Mouse (Mus musculus) C2C12 (cell line): ENCODE data around the gene Gm20741. TPM values are rescaled to one million over a fixed set of nuclear protein-coding genes. Genes with fewer than 3 reads are reported as not detected.

Experiments
- H3K27me3 ChIP-seq: one replicate; pipeline ENCODE4 v1.6.1; 2011; ENCODE audit not compliant: control insufficient read depth, insufficient read depth, insufficient read length
- H3K36me3 ChIP-seq: one replicate; pipeline ENCODE4 v1.6.1; 2011; ENCODE audit not compliant: control insufficient read depth, insufficient read depth
- H3K4me3 ChIP-seq: one replicate; pipeline ENCODE4 v1.5.1; 2011; ENCODE audit warnings: mild to moderate bottlenecking, control low read depth; ENCODE audit not compliant: poor library complexity, insufficient read depth, severe bottlenecking
- H3K79me2 ChIP-seq: one replicate; pipeline ENCODE4 v1.6.1; 2011; ENCODE audit not compliant: control insufficient read depth, insufficient read depth
- H3K79me3 ChIP-seq: one replicate; pipeline ENCODE4 v1.6.1; 2011; ENCODE audit warnings: low read depth, control low read depth
- H3ac ChIP-seq: one replicate; pipeline ENCODE3; 2011; ENCODE audit warnings: low read depth; ENCODE audit not compliant: control insufficient read depth, insufficient read length
- CEBPB ChIP-seq: IDR thresholded peaks from one replicate; pipeline ENCODE4 v1.6.1; 2011; ENCODE audit warnings: low read depth, mild to moderate bottlenecking, control low read depth, moderate library complexity
- CTCF ChIP-seq: IDR thresholded peaks from one replicate; pipeline ENCODE4 v1.5.1; 2011; ENCODE audit not compliant: control insufficient read depth, insufficient read depth, insufficient read length
- FOSL1 ChIP-seq: IDR thresholded peaks from one replicate; pipeline ENCODE4 v1.8.0; 2011; ENCODE audit warnings: mild to moderate bottlenecking, low read length; ENCODE audit not compliant: poor library complexity, insufficient read depth, severe bottlenecking
- MAX ChIP-seq: IDR thresholded peaks from one replicate; pipeline ENCODE4 v1.6.1; 2011; ENCODE audit warnings: mild to moderate bottlenecking, control low read depth
- MYOD1 ChIP-seq: IDR thresholded peaks from one replicate; pipeline ENCODE4 v1.6.1; 2011; ENCODE audit warnings: low read depth; ENCODE audit not compliant: control insufficient read depth, insufficient read length
- MYOG ChIP-seq: IDR thresholded peaks from one replicate; pipeline ENCODE4 v1.6.1; 2011; ENCODE audit not compliant: control insufficient read depth, insufficient read length; ENCODE audit errors: extremely low read depth
- USF1 ChIP-seq: IDR thresholded peaks from one replicate; pipeline ENCODE4 v1.6.1; 2011; ENCODE audit warnings: low read depth, mild to moderate bottlenecking, control low read depth, moderate library complexity
- long read RNA-seq, 2 experiments: library from polyadenylated mRNA; unstranded; transcript quantifications; one replicate each; pipeline ENCODE4 v2.0.0; 2019 to 2020
- polyA plus RNA-seq: library from polyadenylated mRNA; unstranded; fragments of >200 nt; fragmentation: generic; extraction: Trizol; gene quantifications from one replicate; pipeline ENCODE4 v1.2.1, GENCODE M21; 2012; ENCODE audit warnings: missing spikeins

The Gm20741 gene
- not detected for polyA plus RNA-seq
- long read RNA-seq, experiment 1: 0 reads
- long read RNA-seq, experiment 2: 0 reads

DNA sequence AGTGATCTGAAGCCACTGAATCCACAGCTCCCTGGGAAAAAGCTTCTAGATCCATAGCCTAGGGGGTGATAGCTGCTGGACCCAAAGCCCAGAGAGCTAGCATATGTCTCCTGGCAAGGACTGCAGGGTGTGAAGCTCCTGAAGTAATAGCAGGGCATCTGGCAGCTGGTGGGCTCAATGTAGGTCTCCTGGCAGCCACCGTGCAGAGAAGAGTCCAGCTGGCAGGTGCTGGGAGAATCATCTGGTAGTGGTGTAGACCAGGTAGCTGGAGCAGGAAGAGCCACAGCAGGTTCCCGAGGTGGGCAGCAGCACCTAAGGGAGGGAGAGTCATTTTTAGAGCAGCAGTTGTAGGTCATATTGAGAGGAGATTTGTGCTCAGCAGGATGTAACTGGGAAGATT lies at the start of gene Gm20741:
Gene Gm20741 (minus strand): TSS at position 394 of the 400 bp plus-strand sequence.
- H3ac ChIP-seq: no peak within 1 kb of the TSS
- H3K36me3 ChIP-seq: no peaks in the 10 kb centered on the region
- no peaks in the 10 kb centered on the region for H3K27me3 ChIP-seq
- no peaks in the 10 kb centered on the region for H3K79me3 ChIP-seq
- no peaks in the 10 kb centered on the region for H3K79me2 ChIP-seq
- TF ChIP-seq CTCF (no peak), MYOG (no peak), MYOD1 (no peak), FOSL1 (no peak), MAX (no peak), CEBPB (no peak), USF1 (no peak)
- no peak within 1 kb of the TSS for H3K4me3 ChIP-seq

DNA sequence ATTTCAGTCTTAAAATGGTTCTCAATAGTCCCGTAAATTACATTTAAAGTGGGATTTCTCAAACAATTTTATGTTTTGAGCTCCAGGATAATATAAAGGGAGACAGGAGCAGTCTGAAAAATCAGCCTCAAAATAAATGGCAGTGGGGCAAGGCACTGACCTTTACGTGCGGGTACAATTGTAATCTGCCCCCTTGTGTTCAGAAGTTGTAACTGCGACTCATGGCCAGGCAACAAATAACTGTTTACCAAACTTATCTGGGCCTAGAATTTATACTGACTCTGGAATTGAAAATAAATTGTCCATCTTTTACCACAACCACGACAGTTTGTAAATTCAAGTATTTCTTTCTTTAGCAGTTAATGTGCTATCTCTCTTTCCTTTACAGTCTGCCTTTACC lies 39.4 kb upstream of the Gm20741 start:
- no peaks in the 10 kb centered on the region for H3K27me3 ChIP-seq
- H3K79me2 ChIP-seq: no peaks in the 10 kb centered on the region
- TF ChIP-seq FOSL1 (no peak), USF1 (no peak), CEBPB (no peak), MYOG (no peak), MYOD1 (no peak), MAX (no peak), CTCF (no peak)
- no peaks in the 10 kb centered on the region for H3K36me3 ChIP-seq
- no peak overlapping the region for H3K4me3 ChIP-seq
- no peak overlapping the region for H3ac ChIP-seq
- H3K79me3 ChIP-seq: no peaks in the 10 kb centered on the region

DNA sequence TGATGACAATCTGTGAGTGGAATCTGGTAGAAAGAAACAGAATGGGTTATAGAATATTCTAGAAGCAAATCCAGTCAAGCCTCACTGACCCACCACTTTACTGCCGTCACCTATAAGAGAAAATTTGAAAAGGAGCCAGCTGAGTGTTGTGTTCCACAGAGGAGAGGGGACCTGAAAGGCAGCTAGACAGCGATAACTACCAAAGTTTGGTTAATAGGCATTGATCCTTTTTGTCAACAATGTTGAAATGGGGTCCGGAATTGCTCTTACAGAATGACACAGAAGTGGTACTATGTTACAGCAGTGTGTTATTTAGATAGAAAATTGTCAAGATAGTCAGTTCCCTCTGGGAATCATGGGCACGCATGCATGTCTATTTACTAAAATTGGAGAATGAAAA lies 36.5 kb upstream of the Gm20741 start:
- Histone ChIP-seq H3K79me2 (no peaks in the 10 kb centered on the region), H3ac (no peak overlapping the region), H3K36me3 (no peaks in the 10 kb centered on the region), H3K4me3 (no peak overlapping the region), H3K79me3 (no peaks in the 10 kb centered on the region), H3K27me3 (no peaks in the 10 kb centered on the region)
- TF ChIP-seq USF1 (no peak), CEBPB (no peak), FOSL1 (no peak)

DNA sequence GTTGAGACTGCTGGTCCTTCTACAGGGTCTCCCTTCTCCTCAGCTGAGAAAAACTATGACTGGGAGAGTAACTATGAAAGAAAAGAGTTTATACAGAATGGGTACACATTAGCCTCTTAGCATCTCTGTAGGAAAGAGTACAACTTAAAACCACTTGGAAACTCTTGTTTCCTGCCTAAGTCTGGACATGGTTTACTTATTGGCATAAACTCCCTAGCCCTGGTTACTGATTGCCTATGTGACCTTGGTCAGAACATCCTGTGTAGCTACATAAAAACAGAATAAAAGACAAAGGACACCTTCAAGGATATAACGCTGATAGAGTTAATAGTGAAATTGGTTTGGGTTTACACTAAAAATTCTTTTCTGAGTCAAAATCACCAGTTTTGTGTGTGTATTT lies 35.3 kb upstream of the Gm20741 start:
- Histone ChIP-seq H3K36me3 (no peaks in the 10 kb centered on the region), H3K79me3 (no peaks in the 10 kb centered on the region), H3ac (no peak overlapping the region), H3K4me3 (no peak overlapping the region), H3K79me2 (no peaks in the 10 kb centered on the region), H3K27me3 (no peaks in the 10 kb centered on the region)
- TF ChIP-seq MYOD1: no peak
- TF ChIP-seq MAX: no peak
- TF ChIP-seq FOSL1: no peak
- TF ChIP-seq CEBPB: no peak
- no peak for TF ChIP-seq CTCF
- TF ChIP-seq USF1: no peak
- TF ChIP-seq MYOG: no peak

DNA sequence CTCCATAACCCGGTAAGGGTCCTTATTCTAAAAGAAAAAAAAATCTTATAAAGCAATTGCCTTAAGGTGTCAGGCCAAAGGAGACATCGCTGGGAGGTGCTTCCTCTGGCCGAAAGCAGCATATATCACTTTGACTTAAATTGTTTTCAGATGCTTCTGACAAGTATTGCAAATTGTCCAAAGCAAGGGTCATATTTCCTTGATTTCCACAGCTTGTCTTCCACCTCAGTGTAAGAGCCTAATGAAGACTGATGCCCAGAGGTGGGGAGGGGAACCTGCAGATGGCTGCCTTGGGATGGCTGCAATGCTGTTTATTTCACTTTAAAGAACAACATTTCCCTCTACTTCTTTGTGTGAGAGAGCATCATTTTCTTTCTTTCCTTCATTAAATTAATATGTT lies 15.0 kb upstream of the Gm20741 start:
- H3ac ChIP-seq: no peak overlapping the region
- H3K79me3 ChIP-seq: no peaks in the 10 kb centered on the region
- no peaks in the 10 kb centered on the region for H3K36me3 ChIP-seq
- TF ChIP-seq MAX (no peak), USF1 (no peak), MYOG (no peak), FOSL1 (no peak), CTCF (no peak)
- H3K27me3 ChIP-seq: no peaks in the 10 kb centered on the region
- no peak overlapping the region for H3K4me3 ChIP-seq
- no peaks in the 10 kb centered on the region for H3K79me2 ChIP-seq

DNA sequence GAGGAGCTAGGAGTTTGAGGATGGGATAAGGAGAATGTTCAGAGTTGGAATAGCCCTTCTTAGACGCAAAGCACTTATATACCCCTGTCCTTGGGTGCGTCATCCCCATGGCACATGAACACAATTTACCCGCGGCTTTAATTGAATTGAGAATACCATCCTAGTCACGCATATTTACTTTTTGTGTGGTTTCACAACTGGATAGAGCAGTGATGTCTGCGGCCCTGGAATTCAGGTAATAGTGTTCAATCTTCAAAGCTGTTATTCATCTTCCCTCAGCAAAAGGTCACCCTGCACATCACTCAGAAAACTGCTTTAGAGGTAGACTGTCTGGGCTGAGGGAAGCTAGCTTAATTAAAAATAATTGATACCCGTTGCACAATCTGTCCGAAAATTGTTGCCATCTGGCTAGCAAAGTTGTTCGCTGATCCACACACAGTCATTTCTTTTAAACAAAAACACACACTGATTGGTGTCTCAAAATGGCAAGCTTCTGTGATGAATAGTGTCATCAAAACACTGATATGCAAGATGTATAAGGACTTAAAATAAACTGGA lies 14.2 kb upstream of the Gm20741 start, which contains the start of gene Krtap14:
Gene Krtap14 (minus strand): TSS at position 51 of the 558 bp plus-strand sequence.
- Histone ChIP-seq H3K79me3 (no peaks in the 10 kb centered on the region), H3ac (no peak within 1 kb of the TSS), H3K4me3 (no peak within 1 kb of the TSS), H3K27me3 (no peaks in the 10 kb centered on the region), H3K79me2 (no peaks in the 10 kb centered on the region), H3K36me3 (no peaks in the 10 kb centered on the region)
- TF ChIP-seq USF1 (no peak), MYOG (no peak), MAX (no peak), FOSL1 (no peak), CEBPB (no peak), CTCF (no peak), MYOD1 (no peak)
